20 mouse cellular contexts compared by ENCODE assay signal in the genomic region with DNA sequence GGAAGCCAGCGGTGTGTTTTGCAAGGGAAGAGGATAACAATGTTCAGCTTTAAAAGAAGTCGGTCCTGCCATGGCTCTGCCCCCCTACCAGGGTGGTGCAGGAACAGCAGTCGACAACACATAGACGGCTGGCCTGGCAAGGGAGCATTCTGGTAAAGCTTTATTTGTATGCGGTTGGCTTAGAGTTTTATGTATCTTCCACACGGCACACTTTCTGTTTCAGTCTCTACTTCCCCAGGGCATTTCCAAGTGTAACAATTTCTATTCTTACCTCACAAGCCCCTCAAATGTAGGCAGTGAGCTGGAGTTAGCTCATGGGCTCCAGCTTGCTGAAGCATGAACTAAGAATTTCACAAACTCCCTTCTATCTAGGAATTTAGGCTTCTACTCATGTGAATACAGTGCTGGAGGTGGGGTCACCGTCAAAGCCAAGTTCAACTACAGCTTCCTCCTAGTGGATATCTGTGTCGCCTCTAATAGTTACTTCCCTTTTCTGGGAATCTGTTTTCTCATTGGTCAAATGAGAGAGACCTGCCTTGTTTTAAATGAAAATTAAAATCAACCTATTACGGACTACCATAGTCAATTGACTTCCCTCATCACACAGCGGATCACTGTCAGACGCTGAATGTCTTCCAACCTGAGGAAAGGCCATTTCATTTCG.
"Had no signal": no experiment of that assay in that cellular context is flagged by ENCODE, and none has a peak within 500 bp of the region (broad histone marks: within the 10 kb centered on the region; RNA-seq: fewer than 3 reads in every experiment).

No protein-coding gene starts in this region.

- H3K27me3 ChIP-seq: limb, embryonic 12.5 days; limb, embryonic 15.5 days; liver, embryonic 15.5 days; neural tube, embryonic 13.5 days; stomach, embryonic 15.5 days had no signal

- H3K27ac ChIP-seq: limb, embryonic 12.5 days; limb, embryonic 15.5 days; liver, embryonic 15.5 days; neural tube, embryonic 13.5 days; stomach, embryonic 15.5 days had no signal

- H3K36me3 ChIP-seq: limb, embryonic 12.5 days; limb, embryonic 15.5 days; liver, embryonic 15.5 days; neural tube, embryonic 13.5 days; stomach, embryonic 15.5 days had no signal

- H3K4me2 ChIP-seq: limb, embryonic 12.5 days; limb, embryonic 15.5 days; liver, embryonic 11.5 days; liver, embryonic 15.5 days; midbrain, embryonic 11.5 days; neural tube, embryonic 13.5 days; stomach, embryonic 15.5 days had no signal

- H3K4me1 ChIP-seq: limb, embryonic 12.5 days; limb, embryonic 15.5 days; liver, embryonic 15.5 days; stomach, embryonic 15.5 days had no signal

- H3K4me3 ChIP-seq: limb, embryonic 12.5 days; limb, embryonic 15.5 days; liver, embryonic 15.5 days; myocyte; neural tube, embryonic 13.5 days; stomach, embryonic 15.5 days had no signal

- H3K9ac ChIP-seq: limb, embryonic 12.5 days; limb, embryonic 15.5 days; liver, embryonic 15.5 days; neural tube, embryonic 13.5 days; stomach, embryonic 15.5 days had no signal

- H3K9me3 ChIP-seq: limb, embryonic 12.5 days; limb, embryonic 15.5 days; liver, embryonic 15.5 days; neural tube, embryonic 13.5 days; stomach, embryonic 15.5 days had no signal

- DNase-seq: kidney, adult 18-20 months; kidney, adult 9 months; kidney, postnatal 14 days; kidney, postnatal 4 days; left cerebral cortex, postnatal 4 days; lung, adult 2 months; lung, postnatal 14 days; lung, postnatal 4 days; right cerebral cortex, postnatal 25 days; spleen, adult 18-20 months; thymus, adult 18-20 months; thymus, postnatal 36 days had no signal
